Mouse (Mus musculus): ENCODE measurements around the gene Ptgr1.

DNA sequence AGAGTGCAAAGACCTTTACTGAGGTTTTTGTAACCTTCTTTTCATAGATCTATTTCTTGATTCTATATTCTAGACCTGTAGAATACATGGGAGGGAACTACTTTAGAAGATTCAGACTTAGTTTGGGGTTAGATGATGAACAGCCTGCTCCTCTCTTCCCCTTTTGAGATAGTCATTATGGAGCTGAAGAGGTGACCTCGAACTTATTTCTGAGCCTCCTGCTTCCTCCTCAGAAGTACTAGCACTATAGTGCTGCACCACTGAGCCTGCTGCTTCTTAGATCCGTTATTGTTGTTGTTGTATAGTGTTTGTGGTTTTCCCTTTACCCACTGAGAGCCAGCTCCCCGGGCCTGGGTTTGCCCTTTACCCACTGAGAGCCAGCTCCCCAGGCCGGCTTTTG is 22.8 kb upstream of the Ptgr1 start:
- TF ChIP-seq POLR2A (IDR thresholded peaks at IDR 0.05; ENCODE audit: extremely low read depth, insufficient read depth, low read length) (no peak), CTCF (IDR thresholded peaks at IDR 0.05; ENCODE audit: extremely low read depth, insufficient read depth, low read length) (no peak)

Data from cortical plate, adult 2 months (tissue).